Mouse (Mus musculus) myocyte (in vitro differentiated cells): ENCODE measurements around the gene Gm42906.

ENCODE experiments used
- E2F4 ChIP-seq: IDR thresholded peaks from one replicate; pipeline ENCODE4 v1.6.1; 2011; ENCODE audit warnings: mild to moderate bottlenecking, control low read depth, moderate library complexity; ENCODE audit not compliant: insufficient read depth
- MAX ChIP-seq: IDR thresholded peaks from one replicate; pipeline ENCODE4 v1.6.1; 2011; ENCODE audit warnings: low read depth, mild to moderate bottlenecking, control low read depth
- MYOD1 ChIP-seq, 3 experiments: IDR thresholded peaks; one replicate each; pipeline ENCODE4 v1.6.1; 2011; ENCODE audit warnings: control low read depth in 2 of 3, low read depth in 2 of 3, mild to moderate bottlenecking in 2 of 3, moderate library complexity in 1 of 3; ENCODE audit not compliant: insufficient read length in 2 of 3, control insufficient read depth in 1 of 3
- MYOG ChIP-seq, 3 experiments: IDR thresholded peaks; one replicate each; pipeline ENCODE4 v1.6.1; 2011; ENCODE audit warnings: control low read depth in 2 of 3, low read depth in 2 of 3, mild to moderate bottlenecking in 2 of 3; ENCODE audit not compliant: insufficient read length in 2 of 3, control insufficient read depth in 1 of 3, insufficient read depth in 1 of 3
- POLR2A ChIP-seq: IDR thresholded peaks from one replicate; pipeline ENCODE4 v1.6.1; 2011; ENCODE audit warnings: low read depth, mild to moderate bottlenecking, control low read depth, moderate library complexity; ENCODE audit not compliant: insufficient read length
- TCF12 ChIP-seq: IDR thresholded peaks from one replicate; pipeline ENCODE4 v1.6.1; 2011; ENCODE audit warnings: mild to moderate bottlenecking, control low read depth; ENCODE audit not compliant: poor library complexity, insufficient read depth, severe bottlenecking

GRCm38 (mm10) chr5:151018959-151019358 lies 409.0 kb downstream of the Gm42906 start:
- TF ChIP-seq MAX (no peak), MYOD1 (IDR thresholded peaks at IDR 0.05; ENCODE audit: control insufficient read depth in 1 of 3, insufficient read length in 2 of 3, low read depth in 2 of 3) (no peak), POLR2A (no peak), E2F4 (no peak), TCF12 (no peak), MYOG (IDR thresholded peaks at IDR 0.05; ENCODE audit: control insufficient read depth in 1 of 3, insufficient read depth in 1 of 3, insufficient read length in 2 of 3, low read depth in 2 of 3) (no peak)
